Mouse (Mus musculus): ENCODE data around the gene Immp2l. TPM values are rescaled to one million over a fixed set of nuclear protein-coding genes. Genes with fewer than 3 reads are reported as not detected.

Gene Immp2l
- polyA plus RNA-seq, 1 experiment from 2014 or later = 9.4 TPM

DNA sequence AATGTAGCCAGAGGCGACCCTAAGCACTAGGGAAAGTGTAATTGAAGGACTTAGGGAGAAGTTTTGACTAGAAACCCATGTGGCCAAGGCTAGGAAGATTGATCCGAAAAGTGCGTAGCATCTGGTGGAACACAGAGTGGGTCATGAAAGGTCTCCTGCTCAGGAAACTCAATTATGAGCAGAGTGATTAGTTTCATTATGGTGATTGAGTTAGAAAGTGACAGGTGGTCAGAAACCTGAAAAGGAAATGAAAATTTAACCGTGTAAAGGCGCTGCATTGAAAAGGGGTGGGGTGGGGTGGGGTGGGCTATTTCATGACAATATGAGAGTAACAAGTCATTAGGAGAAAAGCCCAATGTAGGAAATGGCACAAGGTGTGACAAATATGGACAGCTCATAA lies 15.9 kb downstream of the Immp2l start:
- Histone ChIP-seq H3K27ac (ENCODE audit: low read length) (no peak overlapping the region), H3K9me3 (replicated peaks; ENCODE audit: control insufficient read depth, low read length) (no peaks in the 10 kb centered on the region), H3K4me1 (ENCODE audit: control insufficient read depth, insufficient read depth, low read length) (no peaks in the 10 kb centered on the region), H3K4me3 (ENCODE audit: low read length) (no peak overlapping the region), H3K27me3 (ENCODE audit: control insufficient read depth, insufficient read depth, low read length) (no peaks in the 10 kb centered on the region), H3K4me2 (ENCODE audit: low read depth, low read length) (no peak overlapping the region), H3K36me3 (ENCODE audit: control insufficient read depth, insufficient read depth) (no peaks in the 10 kb centered on the region), H3K9ac (ENCODE audit: low read length) (no peak overlapping the region)
- ATAC-seq (replicated peaks; ENCODE audit: extremely low read depth, insufficient read depth, low FRiP score) = no peak
- WGBS = 84% methylated on average over 5 of the region's 5 CpGs

DNA sequence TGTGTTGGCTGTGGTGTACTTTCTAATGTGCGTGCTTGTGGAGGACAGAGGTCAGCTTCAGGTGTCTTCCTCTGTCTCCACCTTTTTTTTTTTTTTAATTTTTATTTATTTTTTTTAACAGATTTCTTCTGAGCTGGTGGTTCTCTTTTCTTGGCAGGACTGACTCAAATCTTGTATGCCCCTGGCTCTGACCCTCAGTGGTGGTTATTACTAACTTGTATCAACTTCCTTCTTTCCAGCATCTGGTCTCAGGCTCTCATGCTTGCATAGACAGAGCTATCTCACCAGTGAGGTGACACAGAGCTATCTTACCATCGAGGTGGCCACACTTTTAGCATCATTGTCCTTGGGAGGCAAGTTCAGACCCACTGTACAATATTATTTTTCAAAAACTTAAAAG lies 17.8 kb downstream of the Immp2l start:
- H3K27me3 ChIP-seq (ENCODE audit: control insufficient read depth, insufficient read depth, low read length) = no peaks in the 10 kb centered on the region
- H3K4me3 ChIP-seq (ENCODE audit: low read length) = no peak overlapping the region
- H3K9ac ChIP-seq (ENCODE audit: low read length) = no peak overlapping the region
- ATAC-seq (replicated peaks; ENCODE audit: extremely low read depth, insufficient read depth, low FRiP score) = no peak
- no peak overlapping the region for H3K4me2 ChIP-seq (ENCODE audit: low read depth, low read length)
- no peaks in the 10 kb centered on the region for H3K9me3 ChIP-seq (replicated peaks; ENCODE audit: control insufficient read depth, low read length)
- 75% methylated on average over 2 of the region's 2 CpGs for WGBS
- H3K36me3 ChIP-seq (ENCODE audit: control insufficient read depth, insufficient read depth) = no peaks in the 10 kb centered on the region
- H3K4me1 ChIP-seq (ENCODE audit: control insufficient read depth, insufficient read depth, low read length) = no peaks in the 10 kb centered on the region
- H3K27ac ChIP-seq (ENCODE audit: low read length) = no peak overlapping the region

DNA sequence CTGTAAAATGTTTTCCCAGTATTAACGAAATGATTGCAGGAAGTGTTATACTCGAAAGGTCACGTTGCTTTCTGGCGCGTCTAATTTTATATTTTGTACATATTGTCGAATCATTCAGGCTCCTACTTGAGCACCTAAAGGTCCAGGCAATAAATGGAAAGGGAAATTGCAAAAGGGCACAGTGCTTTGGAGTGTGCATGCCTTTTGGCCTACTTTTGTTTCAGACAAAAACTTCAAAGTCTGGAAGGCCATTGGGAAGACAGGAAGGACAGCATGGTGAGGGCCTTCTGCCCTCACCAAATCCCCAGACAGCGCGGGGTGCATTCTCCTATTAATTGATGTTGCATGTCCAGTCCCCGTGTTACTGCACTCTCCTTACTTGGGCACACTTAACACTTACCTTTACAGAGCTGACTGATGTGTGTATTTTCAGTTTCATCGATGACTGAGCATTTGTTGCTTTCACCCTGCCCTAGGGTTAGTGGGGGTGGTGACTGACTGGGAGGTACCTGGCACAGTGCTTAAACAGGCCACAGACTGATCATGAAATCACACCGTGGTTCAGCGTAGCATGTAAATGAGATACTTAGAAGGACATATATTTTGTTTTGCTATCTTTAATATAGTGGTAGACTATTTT lies 20.7 kb downstream of the Immp2l start:
- H3K9me3 ChIP-seq (replicated peaks; ENCODE audit: control insufficient read depth, low read length) = no peaks in the 10 kb centered on the region
- H3K4me3 ChIP-seq (ENCODE audit: low read length) = no peak overlapping the region
- no peaks in the 10 kb centered on the region for H3K27me3 ChIP-seq (ENCODE audit: control insufficient read depth, insufficient read depth, low read length)
- no peak for ATAC-seq (replicated peaks; ENCODE audit: extremely low read depth, insufficient read depth, low FRiP score)
- no peaks in the 10 kb centered on the region for H3K4me1 ChIP-seq (ENCODE audit: control insufficient read depth, insufficient read depth, low read length)
- H3K36me3 ChIP-seq (ENCODE audit: control insufficient read depth, insufficient read depth) = no peaks in the 10 kb centered on the region
- no peak overlapping the region for H3K4me2 ChIP-seq (ENCODE audit: low read depth, low read length)
- no peak overlapping the region for H3K27ac ChIP-seq (ENCODE audit: low read length)
- H3K9ac ChIP-seq (ENCODE audit: low read length) = no peak overlapping the region
- 77% methylated on average over 12 of the region's 12 CpGs for WGBS

DNA sequence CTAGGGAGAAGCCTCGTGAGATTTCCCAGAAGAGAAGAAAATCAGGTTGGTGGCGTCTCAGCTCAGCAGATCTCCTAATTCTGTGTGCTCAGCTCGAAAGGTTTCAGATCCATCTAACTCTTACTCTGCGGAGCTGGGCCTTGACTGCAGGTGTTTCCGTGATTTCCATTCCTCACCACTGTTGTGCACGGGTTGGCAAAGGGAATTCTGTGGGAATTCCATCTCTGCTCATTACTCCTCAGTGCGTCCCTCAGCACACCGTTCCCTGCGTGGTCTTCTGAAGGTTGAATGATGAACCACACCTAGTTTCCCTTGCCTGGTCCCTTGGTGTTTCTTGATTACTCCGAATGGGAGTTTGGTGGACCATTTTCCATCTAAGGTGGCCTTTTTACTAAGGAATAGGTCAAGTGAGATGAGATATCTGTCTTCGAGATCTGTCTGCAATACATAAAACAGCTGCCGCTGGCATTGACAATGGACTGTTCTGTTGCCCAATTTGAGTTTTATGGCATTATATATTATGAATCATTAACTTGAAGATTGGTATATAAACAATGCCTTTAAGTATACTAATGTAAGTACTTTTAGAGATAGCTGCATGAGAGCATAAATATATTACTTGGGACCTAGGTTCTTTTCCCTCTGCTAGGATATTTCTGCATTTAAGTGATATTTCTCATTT lies 23.3 kb downstream of the Immp2l start:
- Histone ChIP-seq H3K9me3 (replicated peaks; ENCODE audit: control insufficient read depth, low read length) (no peaks in the 10 kb centered on the region), H3K9ac (ENCODE audit: low read length) (no peak overlapping the region), H3K27ac (ENCODE audit: low read length) (no peak overlapping the region), H3K4me3 (ENCODE audit: low read length) (no peak overlapping the region), H3K36me3 (ENCODE audit: control insufficient read depth, insufficient read depth) (no peaks in the 10 kb centered on the region), H3K4me1 (ENCODE audit: control insufficient read depth, insufficient read depth, low read length) (no peaks in the 10 kb centered on the region), H3K27me3 (ENCODE audit: control insufficient read depth, insufficient read depth, low read length) (no peaks in the 10 kb centered on the region), H3K4me2 (ENCODE audit: low read depth, low read length) (no peak overlapping the region)
- 90% methylated on average over 12 of the region's 12 CpGs for WGBS
- no peak for ATAC-seq (replicated peaks; ENCODE audit: extremely low read depth, insufficient read depth, low FRiP score)

DNA sequence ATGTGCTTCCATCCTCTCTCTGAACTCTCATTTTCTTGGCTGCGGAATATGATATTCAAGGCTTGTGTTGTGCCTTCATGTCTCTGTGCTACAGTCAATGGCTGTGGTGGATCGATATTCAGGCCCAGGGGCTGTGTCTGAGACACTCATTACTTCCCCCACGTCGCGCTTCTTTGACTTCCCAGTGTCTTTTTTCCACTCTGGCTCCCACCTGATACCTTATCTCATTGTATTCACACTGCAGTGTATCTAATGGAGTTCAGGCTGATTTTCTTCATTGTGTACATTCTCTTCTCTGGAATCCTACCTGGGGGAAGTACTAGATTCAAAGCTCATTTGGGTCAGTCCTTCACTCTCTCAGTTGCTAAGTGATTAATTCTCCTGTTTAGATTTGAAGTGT lies 27.1 kb downstream of the Immp2l start:
- no peak for ATAC-seq (replicated peaks; ENCODE audit: extremely low read depth, insufficient read depth, low FRiP score)
- H3K4me3 ChIP-seq (ENCODE audit: low read length) = no peak overlapping the region
- H3K36me3 ChIP-seq (ENCODE audit: control insufficient read depth, insufficient read depth) = no peaks in the 10 kb centered on the region
- no peaks in the 10 kb centered on the region for H3K27me3 ChIP-seq (ENCODE audit: control insufficient read depth, insufficient read depth, low read length)
- WGBS = 65% methylated on average over 5 of the region's 5 CpGs
- H3K4me2 ChIP-seq (ENCODE audit: low read depth, low read length) = no peak overlapping the region
- H3K9ac ChIP-seq (ENCODE audit: low read length) = no peak overlapping the region
- no peak overlapping the region for H3K27ac ChIP-seq (ENCODE audit: low read length)
- H3K4me1 ChIP-seq (ENCODE audit: control insufficient read depth, insufficient read depth, low read length) = no peaks in the 10 kb centered on the region
- H3K9me3 ChIP-seq (replicated peaks; ENCODE audit: control insufficient read depth, low read length) = no peaks in the 10 kb centered on the region

DNA sequence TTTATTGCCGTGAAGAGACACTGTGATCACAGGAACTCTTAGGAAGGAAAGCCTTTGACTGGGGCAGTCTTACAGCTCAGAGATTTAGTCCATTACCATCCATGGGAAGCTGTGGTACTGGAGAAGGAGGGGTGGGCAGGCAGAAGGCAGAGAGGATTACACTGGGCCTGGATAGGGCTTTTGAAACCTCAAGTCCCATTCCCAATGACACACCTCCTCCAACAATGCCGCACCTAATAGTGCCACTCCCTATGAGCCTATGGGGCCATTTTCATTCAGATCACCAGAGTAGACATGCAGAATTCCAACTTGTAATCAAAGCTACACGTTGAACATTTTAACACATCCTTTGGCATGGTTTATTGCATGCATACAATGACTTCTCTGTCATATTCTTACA lies 29.0 kb downstream of the Immp2l start:
- H3K9me3 ChIP-seq (replicated peaks; ENCODE audit: control insufficient read depth, low read length) = no peaks in the 10 kb centered on the region
- no peak overlapping the region for H3K4me2 ChIP-seq (ENCODE audit: low read depth, low read length)
- no peaks in the 10 kb centered on the region for H3K36me3 ChIP-seq (ENCODE audit: control insufficient read depth, insufficient read depth)
- H3K4me3 ChIP-seq (ENCODE audit: low read length) = no peak overlapping the region
- no peaks in the 10 kb centered on the region for H3K4me1 ChIP-seq (ENCODE audit: control insufficient read depth, insufficient read depth, low read length)
- WGBS = 78% methylated on average over 3 of the region's 3 CpGs
- ATAC-seq (replicated peaks; ENCODE audit: extremely low read depth, insufficient read depth, low FRiP score) = no peak
- no peak overlapping the region for H3K9ac ChIP-seq (ENCODE audit: low read length)
- H3K27me3 ChIP-seq (ENCODE audit: control insufficient read depth, insufficient read depth, low read length) = no peaks in the 10 kb centered on the region
- H3K27ac ChIP-seq (ENCODE audit: low read length) = no peak overlapping the region

DNA sequence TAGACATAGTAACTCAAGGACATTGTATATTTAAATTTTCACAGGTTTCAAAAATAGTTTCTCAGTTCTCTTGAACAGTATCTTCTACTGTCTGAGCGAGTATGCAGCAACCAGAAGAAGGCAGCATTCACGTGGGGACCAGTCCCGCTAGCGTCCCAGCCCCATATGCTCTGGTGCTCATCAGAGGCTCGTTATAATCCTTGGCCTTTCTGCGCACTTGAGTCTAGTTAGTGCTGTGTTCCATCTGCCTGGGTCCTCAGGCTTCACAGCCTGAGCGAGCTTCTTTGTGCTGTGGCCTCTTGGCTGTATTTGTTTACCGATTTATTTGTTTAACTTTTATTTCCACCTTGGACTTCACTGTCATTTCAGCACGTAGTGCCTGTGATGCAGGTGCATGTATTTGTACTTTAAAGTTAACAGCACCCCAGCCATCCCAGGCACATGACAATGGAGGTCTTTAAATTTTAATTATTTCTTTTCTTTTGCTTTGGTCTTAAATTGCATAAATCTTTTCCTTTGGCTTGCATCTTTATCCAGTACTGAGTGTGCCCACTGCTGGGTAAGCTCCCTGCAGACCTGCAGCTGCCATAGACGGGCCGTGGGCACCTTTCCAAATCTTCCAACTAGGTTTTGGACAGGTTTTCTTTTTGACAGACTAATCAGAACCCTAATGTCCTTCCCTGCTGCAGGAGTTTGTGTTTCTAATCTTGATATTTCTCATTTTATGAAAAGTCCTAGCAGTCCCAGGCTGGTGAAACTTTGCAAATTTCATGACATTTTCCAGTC lies 30.3 kb downstream of the Immp2l start:
- WGBS = 83% methylated on average over 11 of the region's 11 CpGs
- Histone ChIP-seq H3K9me3 (replicated peaks; ENCODE audit: control insufficient read depth, low read length) (no peaks in the 10 kb centered on the region), H3K4me1 (ENCODE audit: control insufficient read depth, insufficient read depth, low read length) (no peaks in the 10 kb centered on the region), H3K36me3 (ENCODE audit: control insufficient read depth, insufficient read depth) (no peaks in the 10 kb centered on the region), H3K9ac (ENCODE audit: low read length) (no peak overlapping the region), H3K27ac (ENCODE audit: low read length) (no peak overlapping the region), H3K4me3 (ENCODE audit: low read length) (no peak overlapping the region), H3K27me3 (ENCODE audit: control insufficient read depth, insufficient read depth, low read length) (no peaks in the 10 kb centered on the region), H3K4me2 (ENCODE audit: low read depth, low read length) (no peak overlapping the region)
- ATAC-seq (replicated peaks; ENCODE audit: extremely low read depth, insufficient read depth, low FRiP score) = no peak

DNA sequence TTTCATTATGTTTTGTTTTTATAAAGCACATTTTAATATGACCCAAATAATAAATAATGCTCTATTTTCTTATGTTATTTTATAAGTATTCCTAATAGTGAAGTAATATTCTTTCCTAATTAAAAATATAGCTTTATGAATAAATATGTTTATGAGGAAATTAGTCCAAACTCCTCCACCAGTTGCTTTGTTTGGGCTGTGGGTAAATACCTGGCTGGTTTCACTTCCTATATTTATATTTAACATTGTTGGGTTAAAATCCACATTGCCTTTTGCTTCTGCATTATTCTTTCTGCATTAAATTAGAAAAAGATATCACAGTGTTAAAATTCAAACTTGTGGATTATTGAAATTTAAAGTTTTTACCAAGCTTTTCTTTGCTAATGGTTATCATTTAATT lies 32.1 kb downstream of the Immp2l start:
- no peak overlapping the region for H3K9ac ChIP-seq (ENCODE audit: low read length)
- no peak for ATAC-seq (replicated peaks; ENCODE audit: extremely low read depth, insufficient read depth, low FRiP score)
- no peaks in the 10 kb centered on the region for H3K4me1 ChIP-seq (ENCODE audit: control insufficient read depth, insufficient read depth, low read length)
- no peaks in the 10 kb centered on the region for H3K9me3 ChIP-seq (replicated peaks; ENCODE audit: control insufficient read depth, low read length)
- no peak overlapping the region for H3K4me2 ChIP-seq (ENCODE audit: low read depth, low read length)
- H3K4me3 ChIP-seq (ENCODE audit: low read length) = no peak overlapping the region
- H3K27me3 ChIP-seq (ENCODE audit: control insufficient read depth, insufficient read depth, low read length) = no peaks in the 10 kb centered on the region
- no peaks in the 10 kb centered on the region for H3K36me3 ChIP-seq (ENCODE audit: control insufficient read depth, insufficient read depth)
- no peak overlapping the region for H3K27ac ChIP-seq (ENCODE audit: low read length)

DNA sequence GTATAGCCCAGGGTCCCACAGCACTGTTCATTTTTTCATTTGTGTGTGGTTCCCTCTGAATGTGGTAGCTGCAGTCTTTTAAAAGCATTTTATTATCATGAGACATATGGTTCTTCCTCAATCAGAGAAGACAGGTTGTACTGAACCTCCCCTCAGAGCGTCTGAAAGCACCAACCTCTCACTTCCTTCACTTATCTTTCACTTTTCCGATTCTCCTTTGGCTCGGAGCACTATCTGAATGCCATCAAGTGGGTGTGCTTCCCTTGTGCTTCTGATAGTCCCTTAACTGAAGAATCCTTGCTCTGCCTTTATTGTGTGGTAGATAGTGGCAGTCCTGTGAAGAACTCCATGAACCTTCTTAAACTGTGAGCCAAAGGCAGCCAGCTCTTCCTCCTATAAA lies 39.4 kb downstream of the Immp2l start:
- ATAC-seq (replicated peaks; ENCODE audit: extremely low read depth, insufficient read depth, low FRiP score) = no peak
- Histone ChIP-seq H3K4me1 (ENCODE audit: control insufficient read depth, insufficient read depth, low read length) (no peaks in the 10 kb centered on the region), H3K36me3 (ENCODE audit: control insufficient read depth, insufficient read depth) (no peaks in the 10 kb centered on the region), H3K27ac (ENCODE audit: low read length) (no peak overlapping the region), H3K9me3 (replicated peaks; ENCODE audit: control insufficient read depth, low read length) (no peaks in the 10 kb centered on the region), H3K27me3 (ENCODE audit: control insufficient read depth, insufficient read depth, low read length) (no peaks in the 10 kb centered on the region), H3K4me3 (ENCODE audit: low read length) (no peak overlapping the region), H3K9ac (ENCODE audit: low read length) (no peak overlapping the region), H3K4me2 (ENCODE audit: low read depth, low read length) (no peak overlapping the region)
- WGBS = 39% methylated on average over 3 of the region's 3 CpGs
